Mouse (Mus musculus): ENCODE data around the gene Aldh18a1. TPM values are rescaled to one million over a fixed set of nuclear protein-coding genes. Genes with fewer than 3 reads are reported as not detected.
A peak's percentile ranks its signal among the peaks of the same experiment; 100 is the strongest.

Gene Aldh18a1
- polyA plus RNA-seq, 1 experiment = 185 TPM

DNA sequence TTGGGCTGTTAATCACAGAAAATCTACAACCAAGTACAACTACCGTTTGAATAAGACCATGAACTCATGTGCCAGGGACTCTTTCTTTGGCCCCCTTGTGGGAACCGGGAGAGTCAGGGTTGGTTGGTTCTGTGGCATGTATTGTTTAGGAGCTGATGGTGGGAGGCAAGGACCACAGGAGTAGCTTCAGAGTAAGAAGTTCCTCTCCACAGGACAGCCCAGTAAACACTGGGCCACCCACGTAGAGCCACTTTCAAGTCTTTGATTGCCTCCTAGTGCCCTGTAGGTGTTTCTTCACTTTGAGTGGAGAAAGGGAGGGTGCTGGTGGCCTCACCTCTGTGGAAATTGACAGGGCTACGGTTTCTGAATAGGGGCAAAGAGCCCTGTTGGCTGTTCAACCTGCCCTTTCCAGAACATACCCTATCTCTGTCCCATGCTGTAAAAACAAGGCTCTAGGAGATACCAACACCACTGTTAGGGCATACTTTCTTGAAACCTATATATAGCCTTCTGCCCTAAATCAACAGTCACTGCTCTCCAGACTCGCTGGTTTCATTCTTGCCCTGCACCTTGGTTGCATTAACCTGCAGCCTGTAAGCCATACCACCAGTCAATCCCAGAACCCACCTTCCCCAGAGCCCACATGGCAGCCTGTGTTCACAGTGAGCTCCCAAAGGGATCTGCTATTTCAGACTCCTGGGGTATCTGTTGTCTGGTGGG is 39.3 kb downstream of the Aldh18a1 start:
- no peak overlapping the region for H3ac ChIP-seq (ENCODE audit: control insufficient read depth, insufficient read length)
- no peak overlapping the region for H3K4me2 ChIP-seq (ENCODE audit: low read depth)
- no peaks in the 10 kb centered on the region for H3K79me2 ChIP-seq (ENCODE audit: control insufficient read depth, insufficient read depth)
- H3K36me3 ChIP-seq (ENCODE audit: control insufficient read depth, insufficient read depth) = peaks cover 20% of the 10 kb centered on the region
- no peaks in the 10 kb centered on the region for H3K27me3 ChIP-seq (ENCODE audit: control insufficient read depth, insufficient read depth, insufficient read length)
- no peak overlapping the region for H3K4me3 ChIP-seq
- TF ChIP-seq POLR2AphosphoS2 (IDR thresholded peaks at IDR 0.05; ENCODE audit: insufficient read length, low read depth) (peak; percentile 11), MYOG (IDR thresholded peaks at IDR 0.05; ENCODE audit: control insufficient read depth in 1 of 3, insufficient read depth in 1 of 3, insufficient read length in 2 of 3, low read depth in 2 of 3) (no peak)

DNA sequence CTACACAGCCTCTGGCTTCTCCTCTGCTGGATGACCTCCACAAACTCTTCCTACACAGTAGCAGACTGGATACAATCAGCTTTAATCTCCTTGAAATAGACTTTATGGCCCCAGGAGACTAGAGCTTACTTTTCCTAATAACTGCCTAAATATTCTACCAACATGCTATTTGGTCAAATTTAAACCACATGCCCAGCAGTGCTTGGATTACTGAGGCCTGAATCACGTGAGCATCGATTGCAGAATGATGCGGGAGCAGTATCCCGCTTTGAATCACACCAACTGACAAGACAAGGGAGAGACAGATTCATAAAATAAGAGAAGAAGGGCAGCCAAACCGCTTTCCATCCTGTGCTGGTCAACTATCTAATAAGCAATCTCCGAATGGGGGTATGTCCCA is 39.9 kb downstream of the Aldh18a1 start:
- no peak overlapping the region for H3ac ChIP-seq (ENCODE audit: control insufficient read depth, insufficient read length)
- TF ChIP-seq MYOG (IDR thresholded peaks at IDR 0.05; ENCODE audit: control insufficient read depth in 1 of 3, insufficient read depth in 1 of 3, insufficient read length in 2 of 3, low read depth in 2 of 3) = no peak
- no peak for TF ChIP-seq REST (IDR thresholded peaks at IDR 0.05; ENCODE audit: insufficient read depth, insufficient read length)
- TF ChIP-seq MAX (IDR thresholded peaks at IDR 0.05; ENCODE audit: low read depth) = no peak
- no peak for TF ChIP-seq TCF3 (IDR thresholded peaks at IDR 0.05; ENCODE audit: insufficient read length, low read depth)
- TF ChIP-seq POLR2AphosphoS2 (IDR thresholded peaks at IDR 0.05; ENCODE audit: insufficient read length, low read depth) = no peak
- no peak for TF ChIP-seq POLR2A (IDR thresholded peaks at IDR 0.05; ENCODE audit: insufficient read length, low read depth)
- no peak for TF ChIP-seq E2F4 (IDR thresholded peaks at IDR 0.05; ENCODE audit: insufficient read depth)
- no peak for TF ChIP-seq USF1 (IDR thresholded peaks at IDR 0.05; ENCODE audit: low read depth)
- TF ChIP-seq SRF (IDR thresholded peaks at IDR 0.05; ENCODE audit: control insufficient read depth, insufficient read length, low read depth) = no peak
- TF ChIP-seq TCF12 (IDR thresholded peaks at IDR 0.05; ENCODE audit: insufficient read depth, poor library complexity, severe bottlenecking) = no peak
- TF ChIP-seq CEBPB (IDR thresholded peaks at IDR 0.05; ENCODE audit: insufficient read depth, poor library complexity, severe bottlenecking) = no peak
- TF ChIP-seq MYOD1 (IDR thresholded peaks at IDR 0.05; ENCODE audit: control insufficient read depth in 1 of 3, insufficient read length in 2 of 3, low read depth in 2 of 3) = no peak
- peaks cover 16% of the 10 kb centered on the region for H3K36me3 ChIP-seq (ENCODE audit: control insufficient read depth, insufficient read depth)
- no peaks in the 10 kb centered on the region for H3K79me2 ChIP-seq (ENCODE audit: control insufficient read depth, insufficient read depth)
- no peak overlapping the region for H3K4me3 ChIP-seq
- H3K4me2 ChIP-seq (ENCODE audit: low read depth) = no peak overlapping the region
- no peaks in the 10 kb centered on the region for H3K27me3 ChIP-seq (ENCODE audit: control insufficient read depth, insufficient read depth, insufficient read length)

DNA sequence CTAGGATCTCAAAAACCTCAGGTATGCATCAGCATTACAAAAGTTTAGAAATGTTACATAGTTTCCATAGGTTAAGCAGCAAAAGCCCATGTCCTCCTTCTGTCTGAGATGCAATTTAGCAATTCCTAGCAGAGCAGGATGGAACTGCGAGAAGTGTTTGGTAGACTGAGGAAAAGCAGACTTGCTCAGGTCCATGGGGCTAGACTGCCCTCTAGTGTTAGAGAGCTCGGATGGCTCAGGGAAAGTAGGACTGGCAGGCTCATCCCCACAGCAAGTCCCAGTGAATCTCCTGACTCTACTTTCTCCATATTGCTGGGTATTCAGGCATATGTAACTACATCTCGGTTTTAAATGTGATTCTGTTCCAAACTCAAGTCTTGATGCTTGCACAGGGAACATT is 43.4 kb downstream of the Aldh18a1 start:
- H3K4me3 ChIP-seq = no peak overlapping the region
- no peaks in the 10 kb centered on the region for H3K36me3 ChIP-seq (ENCODE audit: control insufficient read depth, insufficient read depth)
- H3K79me2 ChIP-seq (ENCODE audit: control insufficient read depth, insufficient read depth) = no peaks in the 10 kb centered on the region
- H3K4me2 ChIP-seq (ENCODE audit: low read depth) = no peak overlapping the region
- TF ChIP-seq SRF (IDR thresholded peaks at IDR 0.05; ENCODE audit: control insufficient read depth, insufficient read length, low read depth) (no peak), MYOG (IDR thresholded peaks at IDR 0.05; ENCODE audit: control insufficient read depth in 1 of 3, insufficient read depth in 1 of 3, insufficient read length in 2 of 3, low read depth in 2 of 3) (no peak), MAX (IDR thresholded peaks at IDR 0.05; ENCODE audit: low read depth) (no peak), USF1 (IDR thresholded peaks at IDR 0.05; ENCODE audit: low read depth) (no peak), REST (IDR thresholded peaks at IDR 0.05; ENCODE audit: insufficient read depth, insufficient read length) (no peak), MYOD1 (IDR thresholded peaks at IDR 0.05; ENCODE audit: control insufficient read depth in 1 of 3, insufficient read length in 2 of 3, low read depth in 2 of 3) (no peak), POLR2A (IDR thresholded peaks at IDR 0.05; ENCODE audit: insufficient read length, low read depth) (no peak), CEBPB (IDR thresholded peaks at IDR 0.05; ENCODE audit: insufficient read depth, poor library complexity, severe bottlenecking) (no peak)
- H3K27me3 ChIP-seq (ENCODE audit: control insufficient read depth, insufficient read depth, insufficient read length) = no peaks in the 10 kb centered on the region
- H3ac ChIP-seq (ENCODE audit: control insufficient read depth, insufficient read length) = no peak overlapping the region

DNA sequence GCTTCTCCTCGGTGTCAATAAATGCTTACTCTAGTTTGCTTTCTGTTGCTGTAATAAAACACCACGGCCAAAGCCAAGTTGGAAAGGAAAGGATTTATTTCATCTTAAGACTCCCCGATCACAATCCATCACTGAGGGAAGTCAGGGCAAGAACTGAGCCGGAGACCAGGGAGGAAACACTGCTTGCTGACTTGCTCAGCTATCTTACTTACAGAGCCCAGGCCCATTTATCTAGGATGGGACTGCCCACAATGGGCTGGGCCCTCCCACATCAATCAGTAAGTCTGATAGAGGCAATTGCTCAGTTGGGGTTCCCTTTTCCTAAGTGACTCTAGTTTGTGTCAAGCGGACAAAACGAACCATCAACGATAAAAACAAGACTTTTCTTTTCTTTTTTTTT is 45.5 kb downstream of the Aldh18a1 start:
- Histone ChIP-seq H3K79me2 (ENCODE audit: control insufficient read depth, insufficient read depth) (no peaks in the 10 kb centered on the region), H3ac (ENCODE audit: control insufficient read depth, insufficient read length) (no peak overlapping the region), H3K4me2 (ENCODE audit: low read depth) (no peak overlapping the region), H3K4me3 (no peak overlapping the region), H3K27me3 (ENCODE audit: control insufficient read depth, insufficient read depth, insufficient read length) (no peaks in the 10 kb centered on the region), H3K36me3 (ENCODE audit: control insufficient read depth, insufficient read depth) (no peaks in the 10 kb centered on the region)
- no peak for TF ChIP-seq MYOG (IDR thresholded peaks at IDR 0.05; ENCODE audit: control insufficient read depth in 1 of 3, insufficient read depth in 1 of 3, insufficient read length in 2 of 3, low read depth in 2 of 3)
- TF ChIP-seq CEBPB (IDR thresholded peaks at IDR 0.05; ENCODE audit: insufficient read depth, poor library complexity, severe bottlenecking) = no peak
- no peak for TF ChIP-seq MYOD1 (IDR thresholded peaks at IDR 0.05; ENCODE audit: control insufficient read depth in 1 of 3, insufficient read length in 2 of 3, low read depth in 2 of 3)
- no peak for TF ChIP-seq E2F4 (IDR thresholded peaks at IDR 0.05; ENCODE audit: insufficient read depth)
- TF ChIP-seq REST (IDR thresholded peaks at IDR 0.05; ENCODE audit: insufficient read depth, insufficient read length) = no peak
- no peak for TF ChIP-seq POLR2A (IDR thresholded peaks at IDR 0.05; ENCODE audit: insufficient read length, low read depth)
- no peak for TF ChIP-seq USF1 (IDR thresholded peaks at IDR 0.05; ENCODE audit: low read depth)
- TF ChIP-seq MAX (IDR thresholded peaks at IDR 0.05; ENCODE audit: low read depth) = no peak

DNA sequence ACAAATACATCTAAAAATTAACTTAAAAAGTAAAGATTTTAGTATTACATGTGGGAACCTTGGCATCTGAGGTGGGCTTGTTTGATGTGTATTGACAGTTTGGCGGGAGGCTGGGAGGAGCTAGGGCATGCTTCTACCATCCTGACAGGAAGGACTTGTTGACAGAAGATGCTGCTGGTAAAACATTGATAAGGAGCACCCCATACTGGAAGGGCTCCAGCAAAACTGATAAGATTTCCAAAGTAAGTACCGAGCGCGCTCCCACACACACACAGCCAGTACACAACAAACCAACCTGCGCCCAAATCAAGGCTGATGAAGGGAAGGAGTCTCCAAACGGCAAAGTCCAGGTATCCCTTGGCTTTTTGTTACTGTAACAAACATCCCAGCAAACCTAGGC is 51.7 kb downstream of the Aldh18a1 start:
- Histone ChIP-seq H3ac (ENCODE audit: control insufficient read depth, insufficient read length) (no peak overlapping the region), H3K79me2 (ENCODE audit: control insufficient read depth, insufficient read depth) (no peaks in the 10 kb centered on the region)
- TF ChIP-seq MAX (IDR thresholded peaks at IDR 0.05; ENCODE audit: low read depth) (no peak), TCF3 (IDR thresholded peaks at IDR 0.05; ENCODE audit: insufficient read length, low read depth) (no peak), TCF12 (IDR thresholded peaks at IDR 0.05; ENCODE audit: insufficient read depth, poor library complexity, severe bottlenecking) (no peak), REST (IDR thresholded peaks at IDR 0.05; ENCODE audit: insufficient read depth, insufficient read length) (no peak), MYOD1 (IDR thresholded peaks at IDR 0.05; ENCODE audit: control insufficient read depth in 1 of 3, insufficient read length in 2 of 3, low read depth in 2 of 3) (no peak), USF1 (IDR thresholded peaks at IDR 0.05; ENCODE audit: low read depth) (no peak), CEBPB (IDR thresholded peaks at IDR 0.05; ENCODE audit: insufficient read depth, poor library complexity, severe bottlenecking) (no peak), E2F4 (IDR thresholded peaks at IDR 0.05; ENCODE audit: insufficient read depth) (no peak), POLR2AphosphoS2 (IDR thresholded peaks at IDR 0.05; ENCODE audit: insufficient read length, low read depth) (no peak), MYOG (IDR thresholded peaks at IDR 0.05; ENCODE audit: control insufficient read depth in 1 of 3, insufficient read depth in 1 of 3, insufficient read length in 2 of 3, low read depth in 2 of 3) (no peak), SRF (IDR thresholded peaks at IDR 0.05; ENCODE audit: control insufficient read depth, insufficient read length, low read depth) (no peak), POLR2A (IDR thresholded peaks at IDR 0.05; ENCODE audit: insufficient read length, low read depth) (no peak)

More for the DNA sequence above, 51.7 kb downstream of the Aldh18a1 start:
- H3K27me3 ChIP-seq (ENCODE audit: control insufficient read depth, insufficient read depth, insufficient read length) = no peaks in the 10 kb centered on the region
- no peak overlapping the region for H3K4me3 ChIP-seq
- no peak overlapping the region for H3K4me2 ChIP-seq (ENCODE audit: low read depth)
- no peaks in the 10 kb centered on the region for H3K36me3 ChIP-seq (ENCODE audit: control insufficient read depth, insufficient read depth)
